Mouse (Mus musculus) myocyte (in vitro differentiated cells): Measurements from ENCODE around the gene Nabp2.

Source experiments
- CEBPB ChIP-seq: IDR thresholded peaks from 2 replicates; pipeline ENCODE4 v1.6.1; 2011; ENCODE audit warnings: mild to moderate bottlenecking, moderate library complexity; ENCODE audit not compliant: poor library complexity, insufficient read depth, severe bottlenecking
- E2F4 ChIP-seq: IDR thresholded peaks from one replicate; pipeline ENCODE4 v1.6.1; 2011; ENCODE audit warnings: mild to moderate bottlenecking, control low read depth, moderate library complexity; ENCODE audit not compliant: insufficient read depth
- MAX ChIP-seq: IDR thresholded peaks from one replicate; pipeline ENCODE4 v1.6.1; 2011; ENCODE audit warnings: low read depth, mild to moderate bottlenecking, control low read depth
- MYOD1 ChIP-seq, 3 experiments: IDR thresholded peaks; one replicate each; pipeline ENCODE4 v1.6.1; 2011; ENCODE audit warnings: control low read depth in 2 of 3, low read depth in 2 of 3, mild to moderate bottlenecking in 2 of 3, moderate library complexity in 1 of 3; ENCODE audit not compliant: insufficient read length in 2 of 3, control insufficient read depth in 1 of 3
- POLR2A ChIP-seq: IDR thresholded peaks from one replicate; pipeline ENCODE4 v1.6.1; 2011; ENCODE audit warnings: low read depth, mild to moderate bottlenecking, control low read depth, moderate library complexity; ENCODE audit not compliant: insufficient read length
- POLR2AphosphoS2 ChIP-seq: IDR thresholded peaks from one replicate; pipeline ENCODE4 v1.6.1; 2011; ENCODE audit warnings: low read depth, control low read depth; ENCODE audit not compliant: insufficient read length
- SRF ChIP-seq: IDR thresholded peaks from one replicate; pipeline ENCODE4 v1.6.1; 2011; ENCODE audit warnings: low read depth; ENCODE audit not compliant: control insufficient read depth, insufficient read length
- TCF12 ChIP-seq: IDR thresholded peaks from one replicate; pipeline ENCODE4 v1.6.1; 2011; ENCODE audit warnings: mild to moderate bottlenecking, control low read depth; ENCODE audit not compliant: poor library complexity, insufficient read depth, severe bottlenecking
- USF1 ChIP-seq: IDR thresholded peaks from one replicate; pipeline ENCODE4 v1.6.1; 2011; ENCODE audit warnings: low read depth, mild to moderate bottlenecking, control low read depth, moderate library complexity

DNA sequence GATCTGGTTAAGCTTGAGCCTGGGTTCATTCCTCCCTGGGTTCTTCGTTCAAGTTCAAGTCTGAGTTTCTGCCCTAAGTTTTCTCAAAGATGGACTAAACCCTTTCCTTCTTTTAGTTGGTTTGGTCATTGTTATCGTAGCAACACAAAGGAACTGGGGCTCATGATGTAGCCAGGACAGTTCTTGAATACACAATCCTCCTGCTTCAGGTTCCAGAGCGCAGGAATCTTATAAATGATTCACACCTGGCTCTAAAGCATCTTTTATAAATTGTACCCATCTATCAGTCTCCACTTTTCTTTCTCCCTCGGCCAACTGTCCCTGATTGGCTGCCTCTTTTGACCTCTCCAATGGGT is 35.2 kb downstream of the Nabp2 start:
- TF ChIP-seq POLR2AphosphoS2, result no peak
- TF ChIP-seq USF1, result no peak
- TF ChIP-seq E2F4, result no peak
- TF ChIP-seq POLR2A, result no peak
- no peak for TF ChIP-seq CEBPB
- TF ChIP-seq MYOD1 (IDR thresholded peaks at IDR 0.05; ENCODE audit: control insufficient read depth in 1 of 3, insufficient read length in 2 of 3, low read depth in 2 of 3), result no peak
- no peak for TF ChIP-seq MAX
- TF ChIP-seq TCF12, result no peak
- TF ChIP-seq SRF, result no peak
